Mouse (Mus musculus) ES-Bruce4 (cell line): Measurements from ENCODE around the gene Traf3ip1. TPM values are rescaled to one million over a fixed set of nuclear protein-coding genes. Genes with fewer than 3 reads are reported as not detected.

Experiments
- H3K27ac ChIP-seq: 2 replicates; pipeline ENCODE4 v1.5.1; 2012; ENCODE audit warnings: low read length, inconsistent platforms; ENCODE audit not compliant: insufficient read depth
- H3K27me3 ChIP-seq: 2 replicates; pipeline ENCODE4 v1.6.1; 2012; ENCODE audit warnings: mild to moderate bottlenecking, low read length, inconsistent platforms; ENCODE audit not compliant: control insufficient read depth, poor library complexity, insufficient read depth, severe bottlenecking
- H3K36me3 ChIP-seq: 2 replicates; pipeline ENCODE4 v1.6.1; 2012; ENCODE audit warnings: inconsistent platforms, mild to moderate bottlenecking, low read length, moderate library complexity; ENCODE audit not compliant: control insufficient read depth, poor library complexity, insufficient read depth, severe bottlenecking
- H3K4me1 ChIP-seq: one replicate; pipeline ENCODE4 v1.8.1; 2011; ENCODE audit warnings: low read length; ENCODE audit not compliant: control insufficient read depth, insufficient read depth
- H3K4me3 ChIP-seq: 2 replicates; pipeline ENCODE4 v1.5.1; 2011; ENCODE audit warnings: low read depth, mild to moderate bottlenecking, low read length
- H3K9ac ChIP-seq: 2 replicates; pipeline ENCODE4 v1.6.1; 2012; ENCODE audit warnings: low read depth, mild to moderate bottlenecking, inconsistent platforms; ENCODE audit not compliant: poor library complexity, severe bottlenecking
- H3K9me3 ChIP-seq: replicated peaks from 2 replicates; pipeline ENCODE4 v1.6.1; 2012; ENCODE audit warnings: mild to moderate bottlenecking, low read length, inconsistent platforms; ENCODE audit not compliant: control insufficient read depth, poor library complexity, insufficient read depth, severe bottlenecking
- CTCF ChIP-seq: IDR thresholded peaks from one replicate; pipeline ENCODE4 v1.8.1; 2011; ENCODE audit warnings: low read depth, low read length
- EP300 ChIP-seq: IDR thresholded peaks from 2 replicates; pipeline ENCODE4 v1.6.1; 2011; ENCODE audit warnings: low read depth, low read length; ENCODE audit not compliant: insufficient read depth
- POLR2A ChIP-seq: IDR thresholded peaks from one replicate; pipeline ENCODE4 v1.8.1; 2011; ENCODE audit warnings: low read length; ENCODE audit not compliant: insufficient read depth
- polyA plus RNA-seq: library from polyadenylated mRNA; stranded (reverse); fragments of >200 nt; gene quantifications from 2 replicates; pipeline ENCODE4 v1.2.4, GENCODE M21; 2011; ENCODE audit warnings: low read depth; ENCODE audit not compliant: missing spikeins, insufficient read depth, insufficient read length

Traf3ip1 gene
- polyA plus RNA-seq, 1 experiment: 12.1 TPM

- TF ChIP-seq EP300: no peak
- no peak for TF ChIP-seq CTCF
- no peak for TF ChIP-seq POLR2A
- Histone ChIP-seq H3K36me3 (no peaks in the 10 kb centered on the region), H3K27ac (no peak overlapping the region), H3K9ac (no peak overlapping the region), H3K9me3 (peaks cover 13% of the 10 kb centered on the region), H3K4me3 (no peak overlapping the region), H3K27me3 (no peaks in the 10 kb centered on the region), H3K4me1 (no peaks in the 10 kb centered on the region)
Observed at GRCm38 (mm10) chr1:91478958-91479357, 15.5 kb upstream of the Traf3ip1 start.

DNA sequence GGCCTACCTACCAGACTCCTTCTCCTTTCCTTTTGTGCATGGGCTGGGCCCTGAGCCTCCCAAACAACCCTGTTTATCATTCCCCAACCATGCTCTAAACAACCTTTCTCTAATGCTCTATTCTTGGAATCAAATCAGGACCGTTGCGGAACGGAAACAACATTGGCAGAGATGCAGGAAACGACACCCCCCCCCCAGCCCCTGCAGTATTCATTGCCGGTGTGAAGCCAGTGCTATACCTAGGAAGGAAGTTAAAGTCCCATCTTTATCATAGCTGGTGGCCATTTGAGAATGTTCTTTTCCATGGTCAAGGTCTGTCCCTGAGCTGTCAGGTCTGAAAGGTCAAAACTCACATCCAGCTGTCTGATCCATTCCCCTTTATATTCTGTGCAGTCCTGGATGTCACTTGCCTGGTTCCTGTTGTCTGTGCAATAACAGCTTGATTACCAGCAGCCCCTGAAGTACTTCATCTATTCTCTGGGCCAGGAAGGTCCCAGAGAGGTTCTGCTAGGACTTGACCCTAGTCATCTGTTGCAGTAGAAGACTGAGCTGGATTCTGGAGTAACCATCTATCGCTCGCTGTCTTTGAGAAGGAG is 11.7 kb upstream of the Traf3ip1 start:
- Histone ChIP-seq H3K27me3 (no peaks in the 10 kb centered on the region), H3K4me3 (no peak overlapping the region), H3K9ac (no peak overlapping the region), H3K36me3 (no peaks in the 10 kb centered on the region), H3K4me1 (no peaks in the 10 kb centered on the region), H3K27ac (no peak overlapping the region), H3K9me3 (peaks cover 13% of the 10 kb centered on the region)
- TF ChIP-seq POLR2A (no peak), EP300 (no peak), CTCF (no peak)

GRCm38 (mm10) chr1:91483304-91484010 is 11.0 kb upstream of the Traf3ip1 start:
- Histone ChIP-seq H3K36me3 (no peaks in the 10 kb centered on the region), H3K4me1 (no peaks in the 10 kb centered on the region), H3K9me3 (peaks cover 9% of the 10 kb centered on the region), H3K9ac (no peak overlapping the region), H3K27ac (no peak overlapping the region), H3K27me3 (no peaks in the 10 kb centered on the region), H3K4me3 (no peak overlapping the region)
- TF ChIP-seq EP300 (no peak), CTCF (peak; percentile 73)

DNA sequence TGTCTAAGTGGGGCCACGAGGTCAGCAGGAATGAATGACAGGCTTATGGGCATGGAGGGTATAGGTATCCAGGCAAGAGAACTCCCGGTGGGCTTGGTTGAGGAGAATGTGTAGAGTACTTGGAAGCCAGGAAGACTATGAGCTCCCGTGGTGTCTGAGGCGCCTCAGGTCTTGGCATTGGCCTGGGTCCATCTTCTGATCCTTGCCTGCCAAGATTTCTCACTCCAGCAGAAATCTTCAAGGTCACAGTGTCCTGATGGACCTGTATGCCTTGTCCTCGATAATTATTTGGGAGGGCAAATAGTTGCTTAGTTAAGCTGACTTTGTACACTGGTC is 10.5 kb upstream of the Traf3ip1 start:
- Histone ChIP-seq H3K36me3 (no peaks in the 10 kb centered on the region), H3K9me3 (peaks cover 4% of the 10 kb centered on the region), H3K27me3 (no peaks in the 10 kb centered on the region), H3K4me3 (no peak overlapping the region), H3K27ac (no peak overlapping the region), H3K9ac (no peak overlapping the region), H3K4me1 (no peaks in the 10 kb centered on the region)
- TF ChIP-seq EP300 (no peak), POLR2A (no peak), CTCF (no peak)

DNA sequence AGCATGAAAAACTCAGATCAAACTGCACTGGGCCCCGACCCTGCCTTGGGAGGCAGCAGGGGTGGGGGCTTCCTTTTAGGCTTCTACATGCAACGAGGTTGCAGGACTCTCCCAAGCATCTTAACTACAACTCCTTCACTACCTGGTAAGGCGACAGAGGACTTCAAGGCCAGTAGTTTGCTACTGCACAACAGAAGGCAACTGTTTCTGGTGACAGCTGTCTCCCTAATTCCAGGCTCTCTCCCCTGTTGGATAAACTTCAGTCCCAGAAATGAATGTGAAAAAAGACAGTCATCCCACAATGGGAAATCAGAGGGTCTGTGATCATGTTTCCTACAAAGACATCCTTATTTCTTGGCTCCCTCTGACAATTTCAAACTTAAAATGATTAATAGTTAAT is 9.0 kb upstream of the Traf3ip1 start:
- H3K4me3 ChIP-seq: no peak overlapping the region
- H3K27ac ChIP-seq: no peak overlapping the region
- H3K27me3 ChIP-seq: no peaks in the 10 kb centered on the region
- H3K9ac ChIP-seq: no peak overlapping the region
- H3K9me3 ChIP-seq: no peaks in the 10 kb centered on the region
- H3K36me3 ChIP-seq: no peaks in the 10 kb centered on the region
- no peak for TF ChIP-seq EP300
- TF ChIP-seq POLR2A: no peak
- TF ChIP-seq CTCF: no peak
- no peaks in the 10 kb centered on the region for H3K4me1 ChIP-seq

DNA sequence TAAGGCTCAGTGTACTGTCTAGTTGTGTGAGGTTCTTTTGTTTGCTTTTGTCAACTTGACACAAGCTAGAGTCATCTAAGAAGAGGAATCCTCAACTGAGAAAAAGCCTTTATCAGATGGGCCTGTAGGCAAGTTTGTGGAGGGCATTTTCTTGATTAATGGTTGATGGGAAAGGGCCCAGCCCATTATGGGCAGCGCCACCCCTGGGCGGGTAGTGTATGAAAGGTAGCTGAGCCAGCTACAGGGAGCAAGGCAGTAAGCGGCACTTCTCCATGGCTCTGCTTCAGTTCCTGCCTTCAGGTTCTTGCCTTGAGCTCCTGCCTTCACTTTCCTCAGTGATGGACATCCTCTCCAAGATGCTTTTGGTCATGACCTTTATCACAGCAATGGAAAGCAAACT is 8.3 kb upstream of the Traf3ip1 start:
- no peaks in the 10 kb centered on the region for H3K9me3 ChIP-seq
- no peaks in the 10 kb centered on the region for H3K27me3 ChIP-seq
- no peak overlapping the region for H3K9ac ChIP-seq
- TF ChIP-seq EP300 (no peak), CTCF (no peak), POLR2A (no peak)
- H3K4me3 ChIP-seq: no peak overlapping the region
- no peaks in the 10 kb centered on the region for H3K4me1 ChIP-seq
- no peaks in the 10 kb centered on the region for H3K36me3 ChIP-seq
- no peak overlapping the region for H3K27ac ChIP-seq
